Mouse (Mus musculus) small intestine, adult 2 months (tissue): ENCODE data around the gene Gm49354.

Experiments
- CTCF ChIP-seq: fragments of 200-500 bp; IDR thresholded peaks from 2 replicates; pipeline ENCODE4 v1.5.1; 2012; ENCODE audit warnings: low read depth, mild to moderate bottlenecking, control low read depth, inconsistent platforms, low read length, moderate library complexity, mixed read lengths; ENCODE audit not compliant: insufficient replicate concordance, insufficient read length; ENCODE audit errors: extremely low read depth
- POLR2A ChIP-seq: fragments of 200-500 bp; IDR thresholded peaks from 2 replicates; pipeline ENCODE4 v1.6.1; 2012; ENCODE audit warnings: low read depth, mild to moderate bottlenecking, control low read depth, inconsistent platforms, low read length, moderate library complexity

- no peak for TF ChIP-seq CTCF
- TF ChIP-seq POLR2A: no peak
Measured at GRCm38 (mm10) chr13:59745462-59745861, 36.6 kb downstream of the Gm49354 start.
